Mouse (Mus musculus) kidney, postnatal 36 days (tissue): ENCODE measurements around the gene Dut.

Source experiments
- DNase-seq, 2 experiments: peaks; one replicate each; pipeline ENCODE4 v3.0.0; 2021 to 2022; ENCODE audit warnings: mixed read lengths in 2 of 2

Gene Dut

GRCm38 (mm10) chr2:125305671-125306070, 58.7 kb downstream of the Dut start:
- no peak for DNase-seq
